Mouse (Mus musculus): Measurements from ENCODE around the gene Acot12.

DNA sequence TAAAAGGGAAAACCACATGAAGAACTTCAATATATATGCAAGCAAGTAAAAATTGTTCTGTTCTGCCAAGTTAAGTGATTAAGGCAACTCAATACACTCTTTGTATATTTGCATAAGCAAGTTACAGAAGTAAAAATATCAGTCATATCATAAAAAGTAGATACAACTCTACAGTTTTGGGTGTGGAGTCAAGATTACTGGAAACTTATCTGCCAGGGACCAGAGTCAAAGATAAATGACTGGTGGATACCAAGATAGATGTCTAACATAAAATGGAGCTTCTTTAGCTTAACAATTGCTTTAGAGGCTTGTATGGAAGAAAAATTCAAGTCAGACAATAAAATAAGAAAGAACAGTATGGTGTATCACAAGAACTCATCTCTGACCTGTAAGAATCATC lies 13.4 kb downstream of the Acot12 start:
- TF ChIP-seq POLR2A (IDR thresholded peaks at IDR 0.05; ENCODE audit: borderline replicate concordance, extremely low read depth, insufficient read depth, insufficient read length, poor library complexity, severe bottlenecking) (no peak), CTCF (IDR thresholded peaks at IDR 0.05; ENCODE audit: borderline replicate concordance, extremely low read depth, insufficient read depth, insufficient read length) (no peak)

All from brain, embryonic 14.5 days (tissue).